Mouse (Mus musculus): ENCODE data around the gene Ntrk3.

The Ntrk3 gene

DNA sequence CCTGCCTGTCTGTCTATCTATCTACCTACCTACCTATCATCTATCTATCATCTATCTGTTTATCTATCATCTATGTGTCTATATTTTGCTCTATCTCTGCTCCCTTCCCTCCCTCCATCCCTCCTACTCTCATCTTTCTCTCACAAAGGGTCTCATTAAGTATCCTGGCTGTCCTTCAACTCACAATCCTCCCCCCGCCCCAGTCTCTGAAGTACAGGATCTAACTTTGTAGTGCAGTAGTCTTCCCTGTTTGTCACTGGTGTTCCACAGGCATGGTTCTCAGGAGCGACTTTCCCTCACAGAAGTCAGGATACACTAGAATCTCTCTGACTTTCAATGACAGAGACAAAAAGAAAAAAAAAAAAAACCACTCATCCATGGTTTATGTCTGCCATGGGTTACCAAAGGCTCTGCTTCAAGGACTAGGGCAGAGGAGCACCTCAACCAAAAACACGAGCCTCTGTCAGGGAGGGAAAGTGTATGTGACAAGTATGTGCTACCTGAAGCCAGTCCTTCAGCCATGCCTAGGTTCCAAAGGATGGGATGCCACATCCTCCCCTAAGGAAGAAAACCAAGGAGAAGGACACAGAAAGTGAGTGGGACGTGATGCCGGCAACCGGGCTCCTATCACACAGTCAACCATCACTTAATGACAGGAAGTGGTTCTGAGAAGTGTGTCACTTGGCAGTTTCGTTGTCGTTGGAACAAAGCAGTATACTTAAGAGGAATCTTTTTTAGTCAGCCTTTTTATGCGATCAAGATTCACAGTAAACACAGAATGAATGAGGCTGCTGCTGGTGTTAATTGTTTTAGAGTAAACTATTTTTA, 16.6 kb downstream of the Ntrk3 start:
- no peak for DNase-seq (ENCODE audit: low read depth)

DNA sequence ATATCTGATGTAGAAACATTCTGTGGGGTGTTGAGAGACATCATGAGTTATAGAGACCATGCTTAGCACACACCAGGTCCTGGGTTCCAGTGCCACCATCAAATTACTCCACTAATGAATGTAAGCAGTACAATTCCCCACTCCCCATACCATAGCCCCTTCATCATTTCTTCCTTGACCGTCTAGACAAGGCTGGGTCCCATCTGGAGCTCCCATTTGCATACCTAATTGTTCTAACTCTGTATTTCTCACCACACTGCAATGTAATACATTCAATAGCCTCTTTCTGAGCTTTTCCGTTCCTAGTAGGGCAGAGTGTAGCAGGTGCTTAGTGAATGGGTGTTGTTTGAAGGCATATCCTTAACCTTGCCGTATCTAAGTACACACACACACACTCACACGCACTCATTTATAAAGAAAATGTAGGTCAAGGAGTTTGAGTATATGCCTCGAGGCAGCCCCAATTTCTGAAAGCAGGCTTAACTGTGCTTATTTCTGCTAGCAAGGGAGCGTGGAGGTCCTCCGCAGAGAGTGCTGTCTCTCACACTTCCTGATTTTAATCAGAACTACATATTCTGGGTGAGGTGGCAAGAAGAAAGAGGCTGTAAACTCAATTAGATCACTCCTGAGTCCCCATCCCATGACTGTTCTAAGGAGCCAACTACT, 17.9 kb downstream of the Ntrk3 start:
- no peak for DNase-seq (ENCODE audit: low read depth)

DNA sequence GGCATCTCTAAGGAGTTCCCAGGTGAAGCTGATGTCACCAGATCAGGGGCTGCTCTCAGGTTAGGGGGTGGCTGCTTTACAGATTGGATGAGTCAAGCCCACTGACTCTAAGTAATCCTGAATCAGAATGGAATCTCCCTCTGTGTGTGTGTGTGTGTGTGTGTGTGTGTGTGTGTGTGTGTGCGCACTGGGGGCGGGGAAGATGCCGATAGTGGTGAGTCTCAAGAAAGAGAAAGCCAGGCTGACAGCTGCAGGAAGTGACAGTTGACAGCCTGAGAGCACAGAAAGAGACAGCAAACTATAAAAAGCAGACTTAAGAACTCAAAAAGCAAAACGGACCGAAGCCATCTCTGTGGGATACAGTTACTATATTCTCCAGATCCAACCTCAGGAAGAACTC, 18.7 kb downstream of the Ntrk3 start:
- DNase-seq (ENCODE audit: low read depth) = peak; percentile 10

DNA sequence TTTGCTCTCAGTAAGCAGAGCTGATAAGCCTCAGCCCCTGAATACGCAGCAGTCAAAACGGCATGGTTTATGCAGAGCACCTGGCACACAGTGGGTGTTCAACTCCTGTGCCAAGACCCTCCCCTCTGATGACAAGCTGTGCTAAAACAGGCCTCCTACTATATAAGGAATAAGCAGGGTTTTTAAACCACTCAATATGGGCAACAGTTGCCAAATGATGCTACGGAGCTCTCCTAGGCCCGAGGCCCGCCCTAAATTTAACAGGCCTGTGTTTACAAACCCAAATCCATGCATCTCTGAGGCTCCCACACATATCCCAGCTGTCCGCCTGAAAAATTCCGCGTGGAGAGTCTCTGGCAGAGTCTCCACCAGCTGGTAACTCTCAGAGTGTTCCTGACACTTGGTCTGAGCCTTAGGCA, 19.6 kb downstream of the Ntrk3 start:
- DNase-seq (ENCODE audit: low read depth) = no peak

DNA sequence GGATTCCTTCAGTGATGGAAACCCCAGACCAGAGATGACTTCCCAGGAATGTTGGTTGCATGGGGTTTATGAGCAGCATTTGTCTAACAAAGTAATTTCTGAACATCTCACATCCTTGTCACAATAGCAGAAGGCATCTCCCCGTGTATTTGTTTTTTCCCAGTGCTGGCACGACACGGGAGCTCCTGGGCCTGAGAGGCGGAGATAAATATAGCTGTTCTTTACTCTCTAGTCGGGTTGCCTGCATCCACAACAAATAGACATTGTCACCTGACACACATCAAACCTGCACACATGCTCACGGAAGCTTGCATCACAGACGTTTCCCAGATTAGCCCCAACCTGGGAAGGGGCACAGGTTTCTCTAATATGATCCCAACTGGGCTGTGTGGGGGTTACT, 30.1 kb downstream of the Ntrk3 start:
- no peak for DNase-seq (ENCODE audit: low read depth)

DNA sequence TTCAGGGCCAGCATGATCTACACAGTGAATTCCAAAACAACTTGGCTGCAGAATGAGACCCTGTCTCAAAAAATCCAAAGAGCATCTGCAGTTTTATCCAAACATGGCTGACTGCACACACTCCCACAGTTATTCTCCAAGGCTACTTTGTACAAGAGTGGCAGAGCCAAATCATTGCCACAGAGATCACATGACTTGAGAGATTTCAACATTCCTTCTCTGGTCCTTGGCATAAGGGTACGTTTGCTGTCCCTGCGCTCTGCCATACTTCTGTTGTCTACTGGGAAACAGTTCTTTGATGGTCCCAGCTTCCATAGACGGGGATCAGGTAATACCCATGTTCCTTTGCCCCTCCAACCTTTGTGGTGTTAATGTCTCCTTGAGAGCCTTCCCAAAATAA, 30.7 kb downstream of the Ntrk3 start:
- DNase-seq (ENCODE audit: low read depth) = no peak

DNA sequence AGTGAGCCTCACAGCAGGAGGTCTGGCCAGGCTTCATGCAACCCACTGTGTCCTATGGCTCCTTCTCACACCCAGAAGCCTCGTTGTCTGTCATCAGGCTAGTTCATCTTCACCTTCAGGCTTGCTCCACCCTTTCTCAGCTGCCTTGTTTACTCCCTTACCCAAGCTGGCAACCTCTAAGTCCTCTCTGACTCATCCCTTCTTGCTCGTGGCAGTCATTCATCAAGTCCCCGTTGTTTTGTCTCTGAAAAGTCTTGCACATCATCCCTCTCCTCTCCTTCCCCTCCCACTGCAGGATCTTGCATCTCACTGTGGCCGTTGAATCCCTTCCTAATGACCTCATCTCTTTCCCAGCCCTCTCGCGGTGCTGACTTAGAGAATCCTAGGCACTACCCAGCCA, 35.1 kb downstream of the Ntrk3 start:
- DNase-seq (ENCODE audit: low read depth) = no peak

DNA sequence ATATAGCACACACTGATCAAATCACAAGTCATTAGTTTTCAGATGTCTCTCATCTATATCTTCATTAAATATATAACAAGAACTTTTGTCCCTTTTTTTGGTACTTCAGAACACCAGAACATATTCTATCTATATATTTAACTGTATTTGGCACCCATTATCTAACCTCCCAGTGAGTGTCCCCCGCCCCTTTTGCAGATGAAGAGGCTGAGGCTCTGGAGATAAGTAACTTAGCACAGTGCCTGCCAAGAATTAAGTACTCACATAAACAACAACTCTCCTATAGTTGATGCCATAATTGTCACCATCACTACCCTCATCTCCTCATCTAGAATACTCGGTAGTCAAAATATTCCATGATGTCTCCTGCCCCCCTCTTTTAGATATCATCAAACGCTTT, 42.6 kb downstream of the Ntrk3 start:
- no peak for DNase-seq (ENCODE audit: low read depth)

DNA sequence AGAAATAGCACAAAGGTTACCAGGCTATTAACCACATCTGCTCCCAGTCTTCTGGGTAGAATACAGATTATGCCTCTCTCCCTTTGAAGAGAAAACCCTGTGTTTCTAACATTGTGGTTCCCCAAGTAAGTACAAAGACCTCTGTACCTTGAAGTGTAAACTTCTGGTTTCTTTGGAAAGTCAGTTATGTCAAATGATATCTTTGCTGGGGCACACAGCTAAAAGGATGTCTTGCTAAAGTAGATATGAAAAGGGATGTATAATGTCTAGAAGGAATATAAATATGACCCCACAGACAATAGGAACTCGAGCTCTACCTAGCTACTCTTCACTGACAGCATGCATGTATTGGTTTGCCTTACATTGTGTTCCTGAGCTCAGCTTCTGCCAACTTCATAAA, 44.7 kb downstream of the Ntrk3 start:
- DNase-seq (ENCODE audit: low read depth) = no peak

DNA sequence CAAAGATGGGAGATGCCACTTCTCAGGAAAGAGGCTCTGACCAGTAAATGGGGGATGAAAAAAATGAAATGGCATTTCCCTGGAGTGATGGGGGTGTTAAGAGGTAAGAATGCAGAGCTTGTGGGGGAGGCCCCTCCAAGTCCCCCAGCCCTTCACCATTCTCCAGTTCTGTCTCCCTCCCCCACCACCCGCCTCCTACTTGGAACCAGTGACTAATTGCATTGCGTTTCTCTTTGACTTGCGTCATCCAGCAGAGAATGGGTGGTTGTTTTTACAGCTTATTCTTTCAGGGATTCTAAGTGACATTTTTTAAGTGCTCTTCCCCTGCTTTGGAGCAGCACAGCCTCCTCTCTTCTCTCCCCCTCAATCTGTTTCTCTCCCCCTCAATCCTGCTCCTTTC, 46.9 kb downstream of the Ntrk3 start:
- no peak for DNase-seq (ENCODE audit: low read depth)

DNA sequence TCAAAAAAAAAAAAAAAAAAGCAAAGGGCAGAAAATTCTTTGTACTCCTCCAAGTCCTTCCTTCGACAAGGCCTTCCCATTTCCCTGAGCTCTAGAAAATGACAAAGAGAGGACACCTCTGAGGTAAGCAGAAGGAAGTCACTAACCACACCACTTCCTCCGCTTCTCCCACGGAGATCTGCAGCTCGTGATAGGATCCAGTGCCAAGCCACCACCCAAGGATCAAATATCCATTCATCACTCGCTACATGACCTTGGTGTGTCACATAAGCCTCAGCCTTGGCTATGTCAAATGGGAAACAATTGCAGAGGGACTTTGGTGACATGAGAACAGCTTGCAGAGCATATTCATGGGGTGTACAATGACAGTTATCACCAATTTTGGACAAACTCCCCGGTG, 52.9 kb downstream of the Ntrk3 start:
- peak; percentile 16 for DNase-seq (ENCODE audit: low read depth)

DNA sequence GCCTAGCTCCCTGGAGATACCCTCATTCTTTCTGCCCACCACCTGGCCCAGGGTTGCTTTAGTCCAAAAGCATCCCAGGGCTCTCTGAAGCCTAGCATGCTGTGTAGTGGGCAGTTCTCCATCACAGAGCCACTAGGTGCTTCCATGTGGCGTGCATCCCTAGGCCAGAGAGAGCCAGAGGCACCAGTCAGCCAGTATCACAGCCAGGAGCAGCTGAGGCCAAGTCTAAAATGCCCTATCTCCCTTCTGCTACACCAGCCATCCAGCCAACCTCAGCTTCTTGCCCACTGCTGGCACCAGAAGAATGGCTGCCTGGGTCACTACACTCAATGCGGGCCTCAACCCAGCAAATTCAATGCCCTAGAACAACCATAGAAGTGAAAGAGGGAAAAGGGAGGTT, 56.9 kb downstream of the Ntrk3 start:
- DNase-seq (ENCODE audit: low read depth) = no peak

DNA sequence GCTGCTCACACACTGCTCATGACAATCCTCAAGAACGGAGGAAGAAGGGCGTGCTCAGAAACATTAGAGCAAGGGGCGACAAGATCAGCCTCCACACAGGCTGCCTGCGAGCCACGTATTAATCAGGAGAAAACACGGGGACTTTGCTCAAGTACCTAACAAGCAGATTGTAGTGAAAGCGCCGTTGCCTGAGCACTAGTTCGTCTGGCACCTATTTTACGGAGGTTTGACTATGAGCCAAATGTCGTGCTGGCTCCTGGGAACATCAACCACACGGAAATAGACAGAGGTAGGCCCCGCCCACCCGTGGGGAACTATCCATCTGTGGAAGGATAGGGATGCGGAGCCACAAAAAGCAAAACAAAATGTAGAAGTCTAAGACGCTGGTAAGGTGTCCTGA, 68.4 kb downstream of the Ntrk3 start:
- DNase-seq (ENCODE audit: low read depth) = no peak

DNA sequence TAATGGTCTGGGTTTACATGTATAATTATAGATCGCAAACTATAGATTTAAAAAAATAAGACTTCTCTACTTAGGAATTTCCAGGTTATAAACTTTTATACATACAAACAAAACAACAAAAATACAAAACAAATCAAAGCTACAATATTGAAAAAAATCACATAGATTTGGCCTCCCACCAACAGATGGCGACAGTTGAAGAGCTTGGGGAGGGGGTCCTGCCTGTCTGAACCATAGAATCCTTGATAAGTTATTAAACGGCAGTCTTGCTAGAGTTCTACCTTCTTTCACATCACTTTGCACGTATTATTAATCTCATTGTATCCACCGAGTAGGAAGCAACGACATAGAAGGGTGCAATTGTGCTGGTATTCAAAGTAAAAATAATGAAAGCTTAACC, 68.9 kb downstream of the Ntrk3 start:
- no peak for DNase-seq (ENCODE audit: low read depth)

DNA sequence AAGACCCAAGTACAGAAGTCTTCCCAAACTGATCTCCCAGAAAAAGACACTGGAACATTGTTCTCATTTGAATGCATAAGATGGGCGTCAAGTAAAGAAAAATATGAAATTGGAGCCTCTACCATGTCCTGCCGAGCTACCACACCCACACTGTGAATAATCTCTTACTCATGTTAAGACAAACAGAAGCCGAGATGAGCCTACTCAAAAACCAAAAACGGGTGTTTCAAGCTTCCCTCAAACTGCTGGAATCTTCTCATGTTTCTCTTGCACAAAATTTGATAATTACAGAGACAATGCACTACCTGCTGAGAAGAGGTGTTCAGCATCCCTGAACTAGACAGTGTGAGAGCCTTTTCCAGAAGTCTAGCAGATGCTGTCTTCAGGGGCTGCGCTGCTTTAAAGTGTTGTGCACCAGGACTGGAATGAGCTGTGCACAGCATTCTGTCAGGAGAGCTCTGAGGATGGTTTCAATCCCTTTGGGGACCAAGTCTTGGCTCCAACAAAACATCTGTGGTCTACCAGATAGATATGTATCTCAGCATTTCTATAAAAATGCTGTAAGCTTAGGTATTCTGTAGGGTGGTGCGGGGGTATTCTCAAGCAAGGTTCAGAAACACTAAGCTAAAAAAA, 69.7 kb downstream of the Ntrk3 start:
- no peak for DNase-seq (ENCODE audit: low read depth)

DNA sequence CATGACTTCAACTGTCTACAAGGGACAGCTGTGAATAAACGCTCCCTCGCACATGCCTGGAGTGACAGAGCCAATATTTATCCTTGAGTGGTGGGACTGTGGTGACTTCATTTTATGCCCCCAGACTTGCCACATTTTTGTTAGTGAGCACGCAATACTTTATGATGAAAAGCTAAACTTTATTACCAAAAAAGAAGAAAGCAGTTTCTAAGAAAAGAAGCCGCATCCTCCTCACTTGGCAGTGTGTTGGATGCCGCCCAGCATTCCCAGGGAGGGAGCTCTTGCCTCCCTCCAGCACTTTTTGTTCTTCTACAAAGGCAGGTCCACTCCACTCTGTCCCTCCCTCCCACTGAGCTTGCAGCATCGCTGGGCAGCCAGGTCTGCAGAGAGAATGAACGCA, 77.0 kb downstream of the Ntrk3 start:
- no peak for DNase-seq (ENCODE audit: low read depth)

DNA sequence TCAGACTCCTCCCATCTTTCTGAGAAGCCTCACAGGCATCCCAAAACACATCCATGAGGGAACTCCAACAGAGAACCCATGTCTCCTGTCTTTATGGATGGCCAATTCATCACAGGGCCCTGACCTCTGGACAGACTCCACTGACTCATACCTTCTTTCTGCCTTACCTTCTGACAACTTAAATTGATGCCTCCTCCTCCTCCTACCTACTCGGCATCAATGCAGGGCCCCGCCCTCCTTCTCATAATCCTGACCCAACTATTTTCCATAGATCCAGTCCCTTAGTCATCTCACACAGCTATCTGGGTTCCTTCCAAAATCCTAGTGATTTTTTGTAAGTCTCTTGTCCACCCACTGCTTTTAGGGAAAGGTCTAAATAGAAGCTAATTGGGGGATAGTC, 78.0 kb downstream of the Ntrk3 start:
- no peak for DNase-seq (ENCODE audit: low read depth)

DNA sequence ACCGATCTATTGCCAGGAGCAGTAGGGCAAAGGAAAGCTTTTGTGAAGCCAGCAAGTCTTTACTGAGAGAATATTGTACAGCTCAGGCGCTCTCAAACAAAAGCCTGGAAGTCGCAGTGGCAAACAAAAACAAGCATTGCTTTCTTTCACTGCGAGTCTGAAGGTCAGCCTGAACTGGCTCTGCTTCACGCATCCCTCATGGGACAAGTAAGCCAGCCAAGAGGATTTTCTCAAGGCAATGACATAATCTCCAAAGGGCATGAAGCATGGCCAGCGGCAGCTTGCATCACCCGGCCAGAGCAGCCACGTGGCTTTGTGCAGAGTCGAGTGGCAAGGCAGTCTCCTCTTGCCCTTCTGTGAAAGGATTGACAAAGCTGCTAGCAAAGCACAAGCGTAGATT, 79.8 kb downstream of the Ntrk3 start:
- no peak for DNase-seq (ENCODE audit: low read depth)

DNA sequence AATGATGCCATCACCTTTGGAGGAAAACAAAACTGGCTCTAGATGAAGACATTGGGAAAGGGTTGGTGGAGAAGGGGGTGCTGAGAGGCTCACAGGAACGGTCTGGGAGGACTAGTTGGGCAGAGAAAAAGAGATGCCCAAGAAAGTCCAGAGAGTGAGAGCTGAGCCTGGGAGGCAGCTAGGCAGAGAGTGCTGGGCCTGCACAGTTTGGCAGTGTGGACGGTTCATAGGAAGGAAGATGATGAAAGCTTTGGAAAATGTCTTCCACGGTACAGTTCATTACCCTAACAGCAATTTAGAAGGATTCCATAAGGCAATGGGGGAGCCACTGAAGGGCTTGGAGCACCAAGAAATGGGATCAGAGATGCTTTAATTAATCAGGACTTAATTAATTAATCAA, 81.6 kb downstream of the Ntrk3 start:
- no peak for DNase-seq (ENCODE audit: low read depth)

DNA sequence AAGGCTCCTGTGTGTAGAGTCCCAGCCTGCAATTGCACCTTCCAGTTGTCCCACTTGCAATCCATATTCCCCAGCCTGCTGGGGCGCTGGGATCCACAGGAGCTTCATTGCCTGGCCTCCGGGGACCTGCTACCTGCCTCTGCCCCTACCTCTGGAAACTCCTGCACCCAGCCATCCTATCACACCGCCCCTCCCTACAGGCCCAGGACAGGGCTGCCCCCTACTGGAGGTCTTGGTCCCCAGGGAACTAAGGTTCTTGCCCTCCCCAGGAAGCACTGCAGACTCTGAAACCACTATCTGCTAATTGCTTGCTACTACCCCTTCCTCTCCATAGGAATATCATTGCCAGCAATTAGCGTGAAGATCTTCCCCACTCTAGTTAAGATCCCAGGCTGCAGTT, 84.1 kb downstream of the Ntrk3 start:
- DNase-seq (ENCODE audit: low read depth) = no peak

DNA sequence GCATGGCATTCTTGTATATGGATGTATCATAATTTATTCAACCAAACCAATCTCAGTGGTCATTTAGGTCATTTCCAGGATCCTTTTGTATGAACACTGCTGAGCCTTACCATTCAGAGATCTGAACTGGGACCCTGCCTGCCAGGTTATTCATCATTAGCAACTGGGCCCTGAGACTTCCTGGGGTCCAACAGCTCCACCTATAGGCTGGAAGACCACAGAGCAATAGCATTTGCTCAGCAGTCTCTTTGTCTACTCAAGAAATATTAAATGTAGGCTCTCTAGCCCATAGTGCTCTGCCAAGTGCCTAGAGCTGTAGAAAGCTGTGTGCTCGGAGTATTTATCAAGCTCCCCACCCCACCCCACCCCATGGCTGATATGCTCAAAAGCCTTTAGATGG, 85.5 kb downstream of the Ntrk3 start:
- no peak for DNase-seq (ENCODE audit: low read depth)

DNA sequence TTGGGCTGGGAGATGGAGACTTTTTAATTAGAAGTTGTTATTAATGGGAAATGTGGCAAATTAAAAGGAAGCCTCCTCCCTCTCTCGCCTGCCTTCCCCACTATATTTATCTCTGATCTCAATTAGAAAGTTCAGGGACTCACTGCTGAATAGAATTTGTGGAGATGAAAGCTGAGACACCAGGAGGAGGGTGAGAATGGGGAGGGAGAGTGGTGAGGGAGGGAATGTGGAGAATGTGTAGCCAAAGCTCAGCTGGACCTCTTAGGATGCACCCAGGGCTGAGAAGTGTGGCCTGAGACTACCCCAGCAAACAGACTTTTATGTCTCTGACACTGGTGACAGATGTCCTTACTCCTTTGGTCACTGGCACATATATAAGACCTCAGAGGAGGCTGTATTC, 86.3 kb downstream of the Ntrk3 start:
- DNase-seq (ENCODE audit: low read depth) = no peak

DNA sequence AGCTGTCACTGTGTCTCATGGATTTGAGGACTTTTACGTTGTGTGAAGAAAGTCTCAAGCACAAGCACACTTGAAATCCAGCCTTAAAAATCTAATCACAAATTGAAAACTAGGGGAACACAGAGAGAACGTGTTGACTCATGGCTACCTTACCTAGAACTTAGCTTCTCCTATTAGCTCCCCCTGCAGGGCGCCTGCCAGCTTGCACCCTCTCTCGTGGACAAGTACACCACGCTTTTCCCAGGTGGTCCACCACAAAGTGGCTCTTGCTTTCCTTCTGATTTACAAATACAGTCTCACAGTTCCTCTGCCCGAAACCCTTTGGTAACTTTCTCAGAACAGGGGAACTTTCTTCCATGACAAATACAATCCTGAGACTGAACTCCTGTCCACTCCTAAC, 94.1 kb downstream of the Ntrk3 start:
- peak; percentile 3 for DNase-seq (ENCODE audit: low read depth)
